ENCODE assay signal across 20 mouse cellular contexts in genomic region chr11:108696563-108696962, GRCm38 (mm10).
"Had no signal": no experiment of that assay in that cellular context is flagged by ENCODE, and none has a peak within 500 bp of the region (broad histone marks: within the 10 kb centered on the region; RNA-seq: fewer than 3 reads in every experiment).

No protein-coding gene starts in this region.

- H3K4me3 ChIP-seq: kidney, embryonic 15.5 days; limb, embryonic 12.5 days; limb, embryonic 15.5 days; megakaryocyte, embryonic 14.5 days; midbrain, embryonic 10.5 days; midbrain, embryonic 13.5 days; myocyte; neural tube, embryonic 13.5 days had no signal

- H3K27ac ChIP-seq: kidney, embryonic 15.5 days; limb, embryonic 12.5 days; limb, embryonic 15.5 days; liver, embryonic 14.5 days; midbrain, embryonic 10.5 days; midbrain, embryonic 13.5 days; neural tube, embryonic 13.5 days had no signal

- H3K36me3 ChIP-seq: kidney, embryonic 15.5 days; limb, embryonic 12.5 days; limb, embryonic 15.5 days; neural tube, embryonic 13.5 days had no signal

- H3K9me3 ChIP-seq: kidney, embryonic 15.5 days; limb, embryonic 12.5 days; limb, embryonic 15.5 days; megakaryocyte, embryonic 14.5 days; midbrain, embryonic 10.5 days; midbrain, embryonic 13.5 days; neural tube, embryonic 13.5 days had no signal

- H3K27me3 ChIP-seq: kidney, embryonic 15.5 days; limb, embryonic 12.5 days; limb, embryonic 15.5 days; megakaryocyte, embryonic 14.5 days; midbrain, embryonic 13.5 days; neural tube, embryonic 13.5 days had no signal

- H3K4me1 ChIP-seq: kidney, embryonic 15.5 days; limb, embryonic 12.5 days; limb, embryonic 15.5 days; midbrain, embryonic 10.5 days; midbrain, embryonic 13.5 days; neural tube, embryonic 13.5 days had no signal

- H3K9ac ChIP-seq: kidney, embryonic 15.5 days; limb, embryonic 12.5 days; limb, embryonic 15.5 days; liver, embryonic 14.5 days; midbrain, embryonic 13.5 days; neural tube, embryonic 13.5 days had no signal

- H3K4me2 ChIP-seq: kidney, embryonic 15.5 days; limb, embryonic 12.5 days; limb, embryonic 15.5 days; midbrain, embryonic 13.5 days; neural tube, embryonic 13.5 days had no signal

- ATAC-seq: intestine, postnatal 0 days; midbrain, embryonic 13.5 days; midbrain, embryonic 16.5 days had no signal

- DNase-seq: kidney, adult 8-10 months; kidney, postnatal 10 days; kidney, postnatal 4 days; left cerebral cortex, postnatal 4 days; lung, adult 18-20 months; lung, postnatal 14 days; lung, postnatal 4 days; thymus, adult 18-20 months; thymus, postnatal 25 days had no signal
